Mouse (Mus musculus) spleen, adult 2 months (tissue): ENCODE data around the gene Gtf2a2. TPM values are rescaled to one million over a fixed set of nuclear protein-coding genes. Genes with fewer than 3 reads are reported as not detected.

ENCODE experiments used
- DNase-seq, 2 experiments: peaks; one replicate each; pipeline versions ENCODE4 v3.0.0 to v3.0.0-alpha.2; 2012 to 2021; ENCODE audit warnings: low spot score in 2 of 2, low read depth in 1 of 2
- H3K27ac ChIP-seq: fragments of 200-500 bp; 2 replicates; pipeline ENCODE4 v1.5.1; 2012; ENCODE audit warnings: low read length, inconsistent platforms; ENCODE audit not compliant: insufficient read depth
- H3K27me3 ChIP-seq: fragments of 200-500 bp; 2 replicates; pipeline ENCODE4 v1.6.1; 2012; ENCODE audit warnings: mild to moderate bottlenecking, moderate library complexity, low read length, inconsistent platforms; ENCODE audit not compliant: control insufficient read depth, insufficient read depth
- H3K36me3 ChIP-seq: fragments of 200-500 bp; 2 replicates; pipeline ENCODE4 v1.6.1; 2012; ENCODE audit warnings: mild to moderate bottlenecking, low read length, inconsistent platforms; ENCODE audit not compliant: control insufficient read depth, insufficient read depth
- H3K4me1 ChIP-seq: fragments of 200-500 bp; 2 replicates; pipeline ENCODE4 v1.6.1; 2011; ENCODE audit warnings: inconsistent platforms; ENCODE audit not compliant: control insufficient read depth, insufficient read depth, insufficient read length
- H3K4me3 ChIP-seq: fragments of 200-500 bp; 2 replicates; pipeline ENCODE4 v1.5.1; 2011; ENCODE audit warnings: mild to moderate bottlenecking, inconsistent platforms; ENCODE audit not compliant: insufficient read depth, insufficient read length; ENCODE audit errors: extremely low read depth
- CTCF ChIP-seq: fragments of 200-500 bp; IDR thresholded peaks from 2 replicates; pipeline ENCODE4 v1.5.1; 2011; ENCODE audit warnings: mild to moderate bottlenecking, inconsistent platforms; ENCODE audit not compliant: insufficient read depth, insufficient read length, insufficient replicate concordance; ENCODE audit errors: extremely low read depth
- POLR2A ChIP-seq: fragments of 200-500 bp; IDR thresholded peaks from 2 replicates; pipeline ENCODE4 v1.6.1; 2011; ENCODE audit warnings: low read depth, low read length, inconsistent platforms
- WGBS: fragments of 180-500 bp; shearing (Covaris S2); methylation state at CpG from one replicate; pipeline ENCODE4 v1.1.7; 2018; 5-methylcytosine and 5-hydroxymethylcytosine counted together
- polyA plus RNA-seq: library from polyadenylated mRNA; depleted of rRNA; stranded (reverse); fragments of >200 nt; gene quantifications from 2 replicates; pipeline ENCODE4 v1.2.3, GENCODE M21; 2012

Gene Gtf2a2
- polyA plus RNA-seq, 1 experiment: 11.2 TPM

DNA sequence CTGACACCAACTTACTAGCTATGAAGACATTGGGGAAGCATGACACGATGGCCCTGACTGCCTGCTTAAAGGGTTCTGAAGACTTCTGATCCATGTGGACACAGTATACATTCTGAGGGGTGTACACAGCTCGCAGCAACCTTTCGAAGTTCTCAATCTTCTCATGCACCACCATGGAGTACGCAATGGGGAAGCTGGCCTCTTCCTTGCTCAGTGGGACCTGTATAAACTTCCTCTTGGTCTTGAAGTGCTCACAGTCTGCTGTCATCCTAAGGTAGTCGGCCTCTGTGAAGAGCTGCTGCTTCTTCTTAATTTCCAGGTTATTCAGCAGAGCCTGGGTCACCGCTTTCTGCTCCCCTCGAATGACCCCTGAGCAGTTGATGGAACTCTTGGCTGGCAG lies 22.4 kb downstream of the Gtf2a2 start:
- WGBS: 53% methylated on average over 7 of the region's 7 CpGs
- H3K27ac ChIP-seq: no peak overlapping the region
- H3K27me3 ChIP-seq: no peaks in the 10 kb centered on the region
- no peak overlapping the region for H3K4me3 ChIP-seq
- H3K4me1 ChIP-seq: no peaks in the 10 kb centered on the region
- no peak for DNase-seq
- H3K36me3 ChIP-seq: no peaks in the 10 kb centered on the region
- TF ChIP-seq CTCF (no peak), POLR2A (no peak)

DNA sequence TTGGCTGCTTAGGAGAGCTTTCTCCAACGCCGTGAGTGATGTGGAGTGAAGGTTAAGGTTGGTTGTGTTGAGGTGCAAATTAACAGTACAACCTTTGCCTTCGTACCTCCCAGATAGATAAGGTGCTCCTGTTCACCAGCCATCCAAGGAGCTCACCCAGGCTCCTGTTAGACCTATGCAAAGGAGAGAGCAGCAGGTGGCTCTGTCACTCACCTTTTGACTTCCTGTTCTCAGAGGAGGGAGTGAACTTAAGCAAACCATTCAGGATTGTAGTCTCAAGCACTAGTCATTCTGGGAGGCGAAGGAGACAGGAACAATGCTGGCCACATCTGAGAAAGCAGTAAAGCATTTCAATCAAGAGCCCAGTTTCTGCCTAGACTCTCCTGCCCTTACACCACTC lies 24.3 kb downstream of the Gtf2a2 start:
- Histone ChIP-seq H3K27me3 (no peaks in the 10 kb centered on the region), H3K4me3 (no peak overlapping the region), H3K36me3 (no peaks in the 10 kb centered on the region), H3K4me1 (no peaks in the 10 kb centered on the region), H3K27ac (no peak overlapping the region)
- DNase-seq: no peak
- 84% methylated on average over 4 of the region's 4 CpGs for WGBS
- no peak for TF ChIP-seq CTCF
- TF ChIP-seq POLR2A: no peak

DNA sequence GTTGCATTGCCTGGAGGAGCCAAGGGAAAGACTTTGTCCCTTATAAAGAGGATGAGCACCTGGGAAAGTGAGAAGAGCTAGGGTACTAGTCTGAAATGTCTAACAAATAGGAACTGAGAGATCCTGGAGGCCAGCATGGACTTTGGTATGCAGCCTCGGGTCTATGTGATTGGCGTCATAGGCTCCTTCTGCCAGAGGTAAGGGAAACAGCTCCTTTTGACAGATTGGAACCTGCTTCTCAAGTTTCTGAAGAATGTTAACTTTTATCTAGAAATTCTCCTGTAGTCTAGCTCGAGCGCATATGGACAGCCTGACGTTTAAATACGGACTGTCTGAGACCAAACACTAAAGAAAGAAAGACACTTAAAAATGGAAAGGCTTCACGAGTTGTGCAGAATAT lies 25.6 kb downstream of the Gtf2a2 start, which contains the start of gene Gcnt3:
Gene Gcnt3, minus strand, starts transcription at position 101 of the 400 bp plus-strand sequence.
- no peak for TF ChIP-seq POLR2A
- TF ChIP-seq CTCF: no peak
- Histone ChIP-seq H3K4me1 (no peaks in the 10 kb centered on the region), H3K27ac (no peak within 1 kb of the TSS), H3K36me3 (no peaks in the 10 kb centered on the region), H3K27me3 (no peaks in the 10 kb centered on the region), H3K4me3 (no peak within 1 kb of the TSS)
- DNase-seq: no peak
- WGBS: 91% methylated on average over 7 of the region's 7 CpGs

DNA sequence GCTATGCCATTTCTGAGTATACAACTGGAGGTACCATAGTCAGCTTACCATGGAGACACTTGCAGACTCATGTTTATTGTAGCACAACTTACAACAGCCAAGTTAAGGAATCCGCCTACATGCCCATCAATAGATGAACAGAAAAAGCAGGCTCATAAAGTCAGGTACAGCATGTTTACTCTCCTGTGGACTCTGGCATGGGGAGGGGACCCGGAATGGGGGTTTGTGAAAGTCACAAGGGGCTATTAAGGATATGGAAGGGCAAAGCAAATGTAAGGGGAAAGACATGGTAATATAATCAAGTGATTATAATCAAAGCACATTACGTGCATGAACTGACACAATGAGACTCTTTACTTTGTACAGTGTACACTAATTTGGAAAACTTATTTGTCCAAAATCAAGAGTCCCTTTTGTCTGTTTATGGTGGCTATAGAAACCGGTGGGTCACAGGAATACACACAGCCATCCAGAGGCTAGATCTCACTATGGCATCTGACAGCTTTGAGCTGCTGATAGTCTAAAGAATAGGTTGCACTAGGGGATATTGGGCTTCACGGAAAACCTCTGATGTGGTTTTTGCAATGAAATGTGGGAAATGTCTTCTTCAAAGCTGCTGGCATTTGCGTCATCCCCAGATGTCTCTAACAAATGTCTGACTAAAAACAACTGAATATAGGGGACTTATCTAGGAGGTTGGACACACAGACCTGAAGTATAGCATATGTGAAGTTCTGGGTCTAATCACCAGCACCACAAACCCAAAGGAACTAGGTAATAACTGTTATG lies 27.4 kb downstream of the Gtf2a2 start:
- Histone ChIP-seq H3K36me3 (no peaks in the 10 kb centered on the region), H3K4me3 (no peak overlapping the region), H3K4me1 (no peaks in the 10 kb centered on the region), H3K27me3 (no peaks in the 10 kb centered on the region), H3K27ac (no peak overlapping the region)
- 85% methylated on average over 6 of the region's 6 CpGs for whole genome bisulfite sequencing
- no peak for TF ChIP-seq CTCF
- DNase-seq: peak in 1 of 2 experiments; percentile 1

DNA sequence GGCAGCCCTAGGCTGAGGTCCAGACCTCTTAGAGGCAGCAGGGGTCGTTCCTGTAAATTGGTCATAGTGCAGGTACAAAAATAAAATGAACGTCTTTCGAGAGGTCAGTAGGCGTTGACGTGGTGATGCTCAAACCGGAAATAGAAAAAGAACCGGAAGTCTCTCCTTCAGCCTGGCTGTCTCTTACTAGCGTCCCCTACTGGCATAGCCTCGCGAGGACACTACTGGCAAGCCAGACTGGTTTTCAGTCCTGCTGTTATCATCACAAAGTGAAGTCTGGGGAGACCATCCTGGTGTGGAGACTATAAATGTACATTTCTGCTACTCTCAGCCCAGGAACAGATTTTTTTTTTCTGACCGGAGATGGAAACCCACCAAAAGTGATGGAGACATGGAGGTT lies 28.2 kb downstream of the Gtf2a2 start:
- no peaks in the 10 kb centered on the region for H3K4me1 ChIP-seq
- no peaks in the 10 kb centered on the region for H3K36me3 ChIP-seq
- DNase-seq: no peak
- TF ChIP-seq CTCF (no peak), POLR2A (no peak)
- no peak overlapping the region for H3K27ac ChIP-seq
- H3K27me3 ChIP-seq: no peaks in the 10 kb centered on the region
- 84% methylated on average over 11 of the region's 11 CpGs for WGBS
- H3K4me3 ChIP-seq: no peak overlapping the region

DNA sequence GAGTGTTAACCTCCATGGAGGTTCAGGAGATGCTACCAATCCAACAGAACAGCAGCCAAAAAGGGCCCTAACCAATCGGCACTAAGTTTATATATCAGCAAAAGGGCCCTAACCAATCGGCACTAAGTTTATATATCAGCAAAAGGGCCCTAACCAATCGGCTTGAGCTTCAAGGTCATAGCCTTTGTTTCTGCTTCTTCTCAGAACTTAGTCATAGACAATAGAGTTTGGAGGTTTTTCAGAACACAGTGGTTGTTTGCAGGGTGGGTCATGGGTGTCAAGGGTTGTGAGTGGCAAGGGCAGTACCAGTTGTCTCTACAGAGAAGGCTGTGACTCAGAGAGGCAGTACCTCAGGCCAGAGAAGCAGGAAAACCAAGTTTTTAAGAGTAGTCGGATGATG lies 29.8 kb downstream of the Gtf2a2 start:
- no peak overlapping the region for H3K27ac ChIP-seq
- 90% methylated on average over 4 of the region's 4 CpGs for WGBS
- no peaks in the 10 kb centered on the region for H3K4me1 ChIP-seq
- no peaks in the 10 kb centered on the region for H3K27me3 ChIP-seq
- DNase-seq: no peak
- no peaks in the 10 kb centered on the region for H3K36me3 ChIP-seq
- no peak overlapping the region for H3K4me3 ChIP-seq
- TF ChIP-seq POLR2A (no peak), CTCF (no peak)

DNA sequence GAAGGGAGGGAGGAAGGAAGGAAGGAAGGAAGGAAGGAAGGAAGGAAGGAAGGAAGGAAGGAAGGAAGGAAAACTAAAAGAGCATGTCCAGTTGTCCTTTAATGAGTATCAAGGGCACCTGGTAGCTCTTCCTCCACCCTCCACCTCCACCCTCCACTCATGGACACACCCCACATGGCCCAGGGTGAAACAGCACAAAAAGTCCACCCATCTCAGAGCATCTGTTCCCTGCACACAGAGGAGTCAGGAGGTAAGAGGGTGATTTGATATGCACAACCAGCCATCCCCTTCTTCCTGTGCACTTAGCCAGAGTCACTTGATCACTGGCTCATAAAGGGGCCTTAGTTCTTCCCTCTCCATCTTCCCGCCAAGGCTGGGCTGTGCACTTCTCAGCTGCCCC lies 30.6 kb downstream of the Gtf2a2 start:
- Histone ChIP-seq H3K36me3 (no peaks in the 10 kb centered on the region), H3K4me3 (no peak overlapping the region), H3K4me1 (no peaks in the 10 kb centered on the region), H3K27me3 (no peaks in the 10 kb centered on the region), H3K27ac (no peak overlapping the region)
- DNase-seq: no peak
- WGBS: 86% methylated on average over 1 of the region's 1 CpGs
- TF ChIP-seq CTCF: no peak
- TF ChIP-seq POLR2A: no peak
